Mouse (Mus musculus) CD4-positive helper T cell, adult 2 months (primary cell): Measurements from ENCODE around the gene Cpne7.

Source experiments
- DNase-seq: peaks from one replicate; pipeline ENCODE4 v3.0.0-alpha.2; 2012; ENCODE audit warnings: low read depth, missing footprints, low spot score

The Cpne7 gene

DNA sequence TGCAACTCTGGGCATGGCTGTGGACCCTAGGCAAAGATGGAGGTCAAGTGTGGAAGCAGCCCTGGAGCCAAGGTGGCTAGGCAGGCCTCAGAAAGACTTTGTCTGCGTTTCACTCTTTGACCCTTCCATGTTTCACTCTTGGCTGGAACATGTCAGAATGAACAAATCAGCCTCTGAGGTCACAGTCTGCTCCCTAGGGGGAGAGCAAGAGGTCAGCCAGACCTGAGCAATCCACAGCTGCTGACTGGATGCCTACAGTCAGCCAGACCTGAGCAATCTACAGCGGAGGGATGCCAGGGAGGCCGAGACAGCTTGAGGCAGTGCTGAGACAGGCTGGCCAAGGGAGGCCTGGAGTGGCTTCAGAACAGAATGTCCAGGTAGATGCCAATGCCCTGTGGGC is 64.2 kb downstream of the Cpne7 start:
- DNase-seq: no peak
